Mouse (Mus musculus) left cerebral cortex, adult 6 months (tissue): ENCODE data around the gene Gm3015. TPM values are rescaled to one million over a fixed set of nuclear protein-coding genes. Genes with fewer than 3 reads are reported as not detected.

Experiments
- long read RNA-seq, 2 experiments: library from polyadenylated mRNA; unstranded; transcript quantifications; one replicate each; pipeline ENCODE4 v2.0.0; 2019 to 2020
- polyA plus RNA-seq: library from polyadenylated mRNA; unstranded; fragments of <200 nt; fragmentation: Nextera tagmentation; gene quantifications from 2 replicates; pipeline ENCODE4 v1.2.3, GENCODE M21; 2021

Gene Gm3015
- not detected in 2 replicates for polyA plus RNA-seq
- long read RNA-seq, experiment 1: 0 reads
- long read RNA-seq, experiment 2: 0 reads

DNA sequence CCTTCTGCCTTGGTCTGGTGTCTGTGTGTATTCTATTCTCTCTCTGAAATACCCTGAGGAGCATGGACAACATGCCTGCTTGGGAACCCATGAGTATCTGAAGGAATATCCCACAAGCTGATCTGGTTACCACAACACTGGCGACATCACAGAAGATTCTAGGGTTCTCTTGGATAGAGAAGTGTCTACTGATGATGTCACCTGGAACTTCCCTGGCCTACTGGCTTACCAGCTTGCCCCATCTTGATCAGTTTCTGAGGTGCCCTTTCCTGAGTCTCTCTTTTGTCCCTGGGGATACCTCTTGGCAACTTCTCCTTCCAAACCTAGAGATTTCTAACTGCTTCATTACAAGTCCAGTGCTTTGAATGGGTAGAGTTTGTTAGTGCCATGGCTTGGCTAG, at the start of gene Gm3015:
TSS of gene Gm3015 (minus strand) at position 101 of the 400 bp plus-strand sequence.

DNA sequence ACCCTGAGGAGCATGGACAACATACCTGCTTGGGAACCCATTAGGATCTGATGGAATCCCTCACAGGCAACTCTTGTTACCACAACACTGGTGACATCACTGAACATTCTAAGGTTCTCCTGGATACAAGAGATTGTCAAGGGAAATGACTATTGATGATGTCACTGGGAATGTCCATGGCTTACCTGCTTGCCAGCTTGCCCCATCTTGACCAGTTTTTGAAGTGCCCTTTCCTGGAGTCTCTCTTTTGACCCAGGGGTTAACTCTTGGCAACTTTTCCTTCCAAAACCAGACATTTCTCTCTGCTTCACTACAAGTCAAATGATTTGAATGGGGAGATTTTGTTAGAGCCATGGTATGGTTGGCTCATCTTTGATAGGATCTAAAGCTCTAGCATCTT, 29.3 kb upstream of the Gm3015 start, which contains the start of gene Gm10377:
TSS of gene Gm10377 (minus strand) at position 101 of the 400 bp plus-strand sequence.

Other genes starting within 250 kb of the Gm3015 start
- gene Gm8024, start 244.5 kb downstream of the Gm3015 start, polyA plus RNA-seq: 0.14 TPM in 1 of 2 replicates, not detected in the other
- gene Gm17124, start 168.9 kb downstream of the Gm3015 start, polyA plus RNA-seq: not detected in 2 replicates
- gene Gm3633, start 126.9 kb downstream of the Gm3015 start, polyA plus RNA-seq: not detected in 2 replicates
- 0.09 TPM in 1 of 2 replicates, not detected in the other for gene Gm10378, start 112.9 kb downstream of the Gm3015 start, polyA plus RNA-seq
- not detected in 2 replicates for gene Gm10377, start 29.2 kb upstream of the Gm3015 start, polyA plus RNA-seq
- not detected in 2 replicates for gene Gm21977, start 84.7 kb upstream of the Gm3015 start, polyA plus RNA-seq
- gene Gm8082, start 224.8 kb upstream of the Gm3015 start, polyA plus RNA-seq: not detected in 2 replicates
- gene Gm10376, start 246.8 kb upstream of the Gm3015 start, polyA plus RNA-seq: not detected in 2 replicates